Mouse (Mus musculus): Measurements from ENCODE around the gene Ankrd34c. TPM values are rescaled to one million over a fixed set of nuclear protein-coding genes. Genes with fewer than 3 reads are reported as not detected.

Ankrd34c gene
- polyA plus RNA-seq, 1 experiment from 2014 or later, result not detected

GRCm38 (mm10) chr9:89736932-89737705 lies 1.2 kb downstream of the Ankrd34c start:
- 8% methylated on average over 20 of the region's 20 CpGs for WGBS

GRCm38 (mm10) chr9:89706906-89707305 lies 31.4 kb downstream of the Ankrd34c start:
- Histone ChIP-seq H3K36me3 (peaks cover under 1% of the 10 kb centered on the region; the same call in 1 of the 2 replicates), H3K9me3 (no peaks in the 10 kb centered on the region), H3K4me1 (replicated peaks) (peaks cover 7% of the 10 kb centered on the region; the same call in 1 of the 2 replicates), H3K9ac (replicated peaks) (no peak overlapping the region), H3K4me3 (replicated peaks) (no peak overlapping the region), H3K4me2 (no peak overlapping the region), H3K27ac (no peak overlapping the region), H3K27me3 (no peaks in the 10 kb centered on the region)
- ATAC-seq (ENCODE audit: insufficient number of reproducible peaks, insufficient read depth, low FRiP score, low TSS enrichment, low read depth), result no peak
- WGBS, result 39% methylated on average over 4 of the region's 4 CpGs

More at GRCm38 (mm10) chr9:89736932-89737705, 1.2 kb downstream of the Ankrd34c start:
- Histone ChIP-seq H3K4me2 (no peak overlapping the region), H3K9me3 (no peaks in the 10 kb centered on the region), H3K4me3 (replicated peaks) (no peak overlapping the region), H3K27ac (no peak overlapping the region), H3K4me1 (replicated peaks) (0 out of 2 replicates have a peak, but pooled peaks cover 3% of the 10 kb centered on the region), H3K27me3 (peaks cover 19% of the 10 kb centered on the region), H3K9ac (replicated peaks) (no peak overlapping the region), H3K36me3 (no peaks in the 10 kb centered on the region)
- ATAC-seq (ENCODE audit: insufficient number of reproducible peaks, insufficient read depth, low FRiP score, low TSS enrichment, low read depth), result no peak

GRCm38 (mm10) chr9:89705197-89705533 lies 33.1 kb downstream of the Ankrd34c start:
- peaks cover 7% of the 10 kb centered on the region; the same call in 1 of the 2 replicates for H3K4me1 ChIP-seq (replicated peaks)
- H3K27ac ChIP-seq, result peak overlapping the region; percentile 89
- H3K9ac ChIP-seq (replicated peaks), result peak overlapping the region; percentile 84
- peak overlapping the region; percentile 64 for H3K4me3 ChIP-seq (replicated peaks)
- H3K4me2 ChIP-seq, result peak overlapping the region; percentile 85
- peak; percentile 60 for ATAC-seq (ENCODE audit: insufficient number of reproducible peaks, insufficient read depth, low FRiP score, low TSS enrichment, low read depth)
- H3K27me3 ChIP-seq, result no peaks in the 10 kb centered on the region
- H3K9me3 ChIP-seq, result no peaks in the 10 kb centered on the region
- H3K36me3 ChIP-seq, result peaks cover 18% of the 10 kb centered on the region
- 9% methylated on average over 10 of the region's 10 CpGs for WGBS

DNA sequence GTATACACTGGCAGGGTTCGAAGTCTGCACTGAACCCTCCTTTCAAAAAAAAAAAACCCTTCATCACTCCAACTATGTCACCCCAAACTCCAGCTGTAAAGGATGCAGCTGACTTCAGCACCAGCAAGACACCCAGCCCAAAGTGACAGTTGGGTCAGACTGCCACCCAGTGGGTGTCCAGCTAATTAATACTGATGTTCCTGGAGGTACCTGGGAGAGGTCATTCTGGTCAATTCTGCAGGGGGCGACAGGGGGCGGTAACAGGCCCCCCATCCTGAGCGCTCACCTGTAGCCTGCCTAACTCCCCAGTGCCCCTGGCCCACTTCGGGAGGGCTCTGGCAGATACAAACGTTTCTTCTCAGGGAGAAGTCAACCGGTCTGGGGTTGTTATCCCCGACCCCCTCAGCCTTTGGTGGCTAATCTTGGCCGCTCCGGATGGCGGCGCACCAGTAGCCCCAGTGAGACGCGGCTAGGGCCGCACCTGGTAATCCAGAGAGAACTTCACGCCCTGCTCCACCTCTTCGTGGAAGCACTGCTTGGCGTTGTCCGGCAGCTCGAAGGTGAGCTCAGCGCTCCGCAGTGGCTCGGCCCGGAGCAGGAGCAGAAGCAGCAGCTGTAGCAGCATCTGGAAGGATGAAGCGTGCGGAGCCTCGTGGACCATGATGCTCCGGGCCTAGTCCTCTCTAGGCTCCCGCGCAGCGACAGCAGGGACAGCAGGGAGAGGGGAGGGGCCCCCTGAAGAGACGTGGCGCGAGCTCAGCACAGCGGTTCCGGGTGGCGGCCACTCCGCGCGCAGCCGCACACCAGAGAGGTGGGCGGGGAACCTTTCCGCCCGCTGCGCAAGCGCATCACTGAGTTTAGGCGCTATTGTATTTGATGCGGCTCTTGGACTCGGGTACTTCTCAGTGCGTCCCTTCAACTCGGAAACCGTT lies 33.7 kb downstream of the Ankrd34c start, which contains the start of gene Tmed3:
TSS of gene Tmed3 (minus strand) at position 804 of the 932 bp plus-strand sequence.
- no peaks in the 10 kb centered on the region for H3K9me3 ChIP-seq
- peaks cover 24% of the 10 kb centered on the region for H3K36me3 ChIP-seq
- peak within 1 kb of the TSS; percentile 89 for H3K27ac ChIP-seq
- WGBS, result 2% methylated on average over 52 of the region's 52 CpGs
- H3K9ac ChIP-seq (replicated peaks), result peak within 1 kb of the TSS; percentile 84
- peaks cover 7% of the 10 kb centered on the region; the same call in 1 of the 2 replicates for H3K4me1 ChIP-seq (replicated peaks)
- peak within 1 kb of the TSS; percentile 64 for H3K4me3 ChIP-seq (replicated peaks)
- H3K4me2 ChIP-seq, result peak within 1 kb of the TSS; percentile 85
- H3K27me3 ChIP-seq, result no peaks in the 10 kb centered on the region
- peak; percentile 98 for ATAC-seq (ENCODE audit: insufficient number of reproducible peaks, insufficient read depth, low FRiP score, low TSS enrichment, low read depth)

DNA sequence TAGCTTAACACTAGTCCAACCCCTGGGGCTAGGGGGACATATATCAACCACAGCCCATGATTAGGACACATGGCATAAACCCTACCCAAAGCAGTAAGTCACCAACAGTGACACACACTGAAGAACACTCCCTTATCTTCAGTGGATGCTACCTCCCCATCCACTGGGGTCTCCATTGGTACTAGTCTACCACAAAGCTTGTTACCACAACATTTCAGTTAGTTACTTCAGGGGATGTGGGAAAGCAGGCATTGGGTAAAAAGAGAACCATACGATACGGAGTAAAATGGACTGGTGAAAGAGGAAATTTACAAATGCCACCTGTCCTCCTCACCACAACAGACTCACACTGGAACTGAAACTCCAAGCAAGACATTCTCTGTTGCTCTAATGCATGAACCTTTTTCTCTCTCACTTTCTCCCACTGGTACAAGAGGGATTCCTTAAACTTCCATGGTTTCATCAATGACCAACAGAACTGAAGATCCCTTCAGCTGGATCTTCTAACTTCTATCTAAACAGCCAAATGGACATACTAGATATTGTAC lies 37.3 kb downstream of the Ankrd34c start:
- peaks cover 7% of the 10 kb centered on the region; the same call in 1 of the 2 replicates for H3K4me1 ChIP-seq (replicated peaks)
- no peaks in the 10 kb centered on the region for H3K9me3 ChIP-seq
- H3K36me3 ChIP-seq, result peaks cover 39% of the 10 kb centered on the region
- H3K4me2 ChIP-seq, result no peak overlapping the region
- no peaks in the 10 kb centered on the region for H3K27me3 ChIP-seq
- WGBS, result 87% methylated on average over 2 of the region's 2 CpGs
- no peak overlapping the region for H3K27ac ChIP-seq
- ATAC-seq (ENCODE audit: insufficient number of reproducible peaks, insufficient read depth, low FRiP score, low TSS enrichment, low read depth), result no peak
- H3K4me3 ChIP-seq (replicated peaks), result no peak overlapping the region
- no peak overlapping the region for H3K9ac ChIP-seq (replicated peaks)

DNA sequence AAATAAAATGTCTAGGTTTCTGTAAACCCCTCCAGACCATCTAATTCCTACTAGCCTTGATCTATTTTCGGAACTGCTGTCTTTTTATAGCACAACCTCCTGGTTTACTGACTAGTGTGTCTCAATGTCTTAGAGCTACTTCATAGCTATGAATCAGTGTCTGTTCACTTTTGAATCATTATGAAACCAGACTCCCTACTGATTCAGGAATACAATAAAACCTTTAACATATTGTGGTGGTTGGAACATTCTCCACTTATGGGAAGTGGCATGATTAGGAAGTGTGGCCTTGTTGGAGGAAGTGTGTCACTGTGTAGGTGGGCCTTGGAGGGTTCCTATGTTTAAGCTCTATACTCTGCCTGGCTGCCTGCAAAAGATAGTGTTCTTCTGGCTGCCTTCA lies 43.1 kb downstream of the Ankrd34c start:
- Histone ChIP-seq H3K36me3 (peaks cover 21% of the 10 kb centered on the region), H3K4me3 (replicated peaks) (no peak overlapping the region), H3K9ac (replicated peaks) (no peak overlapping the region), H3K9me3 (no peaks in the 10 kb centered on the region), H3K4me1 (replicated peaks) (no peaks in the 10 kb centered on the region), H3K4me2 (no peak overlapping the region), H3K27me3 (no peaks in the 10 kb centered on the region), H3K27ac (no peak overlapping the region)
- ATAC-seq (ENCODE audit: insufficient number of reproducible peaks, insufficient read depth, low FRiP score, low TSS enrichment, low read depth), result no peak
- 85% methylated on average over 1 of the region's 1 CpGs for WGBS

DNA sequence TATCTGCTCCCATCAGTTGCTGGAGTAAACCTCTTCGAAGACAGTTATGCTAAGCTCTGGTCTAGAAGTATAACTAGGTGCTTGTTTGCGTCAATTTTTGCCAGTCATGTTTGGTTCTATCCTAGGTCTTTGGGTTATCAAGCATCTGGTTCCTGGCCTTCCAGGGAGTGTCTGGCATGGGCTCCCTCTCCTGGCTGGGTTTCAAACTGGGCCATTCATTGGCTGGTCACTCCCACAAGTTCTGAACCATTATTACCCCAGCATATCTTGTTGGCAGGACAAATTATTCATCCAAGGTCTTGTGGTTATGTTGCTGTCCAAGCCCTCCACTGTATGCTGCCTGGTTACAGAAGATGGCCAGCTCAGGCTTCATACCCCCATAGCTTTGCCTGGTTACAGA lies 44.6 kb downstream of the Ankrd34c start:
- H3K4me3 ChIP-seq (replicated peaks), result no peak overlapping the region
- no peaks in the 10 kb centered on the region for H3K9me3 ChIP-seq
- peaks cover 6% of the 10 kb centered on the region; the same call in 1 of the 2 replicates for H3K36me3 ChIP-seq
- H3K27ac ChIP-seq, result no peak overlapping the region
- no peaks in the 10 kb centered on the region for H3K27me3 ChIP-seq
- no peak overlapping the region for H3K4me2 ChIP-seq
- ATAC-seq (ENCODE audit: insufficient number of reproducible peaks, insufficient read depth, low FRiP score, low TSS enrichment, low read depth), result no peak
- no peak overlapping the region for H3K9ac ChIP-seq (replicated peaks)
- no peaks in the 10 kb centered on the region for H3K4me1 ChIP-seq (replicated peaks)
- WGBS, result 93% methylated on average over 2 of the region's 2 CpGs

DNA sequence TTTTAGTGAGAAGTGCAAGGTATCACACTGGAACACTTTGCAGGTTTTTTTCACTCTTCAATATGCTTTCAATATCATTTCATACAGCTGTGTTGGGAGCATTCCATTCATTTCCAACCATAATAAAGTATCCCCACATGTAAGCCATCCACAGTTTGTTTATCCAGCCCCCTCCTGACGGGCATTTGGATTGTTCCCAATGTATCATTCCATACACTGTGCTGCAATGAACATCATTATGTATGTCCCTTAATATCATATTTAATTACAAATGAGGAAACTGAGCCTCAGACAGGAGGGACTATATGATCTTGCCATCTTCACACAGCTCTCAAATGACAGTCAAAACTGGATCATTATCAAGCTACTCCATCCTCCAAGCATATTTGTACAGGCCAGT lies 49.1 kb downstream of the Ankrd34c start:
- H3K9me3 ChIP-seq, result no peaks in the 10 kb centered on the region
- H3K27ac ChIP-seq, result no peak overlapping the region
- H3K36me3 ChIP-seq, result no peaks in the 10 kb centered on the region
- no peaks in the 10 kb centered on the region for H3K27me3 ChIP-seq
- H3K4me2 ChIP-seq, result no peak overlapping the region
- WGBS, result 76% methylated on average over 1 of the region's 1 CpGs
- no peak for ATAC-seq (ENCODE audit: insufficient number of reproducible peaks, insufficient read depth, low FRiP score, low TSS enrichment, low read depth)
- no peaks in the 10 kb centered on the region for H3K4me1 ChIP-seq (replicated peaks)
- H3K4me3 ChIP-seq (replicated peaks), result no peak overlapping the region
- no peak overlapping the region for H3K9ac ChIP-seq (replicated peaks)

DNA sequence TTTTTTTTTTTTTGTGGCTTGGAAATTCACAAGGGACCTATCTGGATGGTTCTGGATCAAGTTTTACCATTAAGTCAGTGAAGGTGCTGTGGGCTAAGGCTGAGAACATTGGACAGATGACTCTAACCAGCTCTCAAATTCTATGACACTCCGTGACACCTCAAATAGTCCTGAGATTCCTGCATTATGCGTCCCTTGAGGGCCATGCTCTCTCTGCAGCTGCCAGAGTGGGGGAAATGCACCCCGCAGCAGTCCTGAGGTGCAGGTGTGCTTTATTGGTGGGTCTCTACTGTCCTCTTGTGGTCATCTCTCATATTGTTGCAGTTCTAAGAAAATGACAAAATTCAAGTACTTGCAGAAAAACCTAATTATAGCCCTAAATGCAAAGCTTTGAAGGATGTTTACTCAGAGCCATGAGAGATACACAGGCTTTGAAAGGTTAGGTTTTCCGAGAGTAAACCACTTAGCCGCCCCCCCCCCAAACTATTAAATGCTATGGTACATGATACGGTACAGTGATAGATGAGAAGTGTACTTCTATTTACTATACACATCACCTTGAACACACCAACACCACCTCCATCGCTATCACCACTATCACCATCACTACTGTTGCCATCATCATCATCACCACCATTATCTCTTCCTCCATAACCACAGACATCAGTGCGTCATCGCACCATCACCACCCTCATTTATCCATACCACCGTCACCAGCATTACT lies 50.6 kb downstream of the Ankrd34c start:
- Histone ChIP-seq H3K9ac (replicated peaks) (no peak overlapping the region), H3K36me3 (no peaks in the 10 kb centered on the region), H3K4me1 (replicated peaks) (no peaks in the 10 kb centered on the region), H3K27ac (no peak overlapping the region), H3K27me3 (no peaks in the 10 kb centered on the region), H3K4me3 (replicated peaks) (no peak overlapping the region), H3K4me2 (no peak overlapping the region), H3K9me3 (no peaks in the 10 kb centered on the region)
- ATAC-seq (ENCODE audit: insufficient number of reproducible peaks, insufficient read depth, low FRiP score, low TSS enrichment, low read depth), result 0 out of 2 replicates have a peak, but pooled peaks have one; percentile 20
- WGBS, result 61% methylated on average over 10 of the region's 10 CpGs

DNA sequence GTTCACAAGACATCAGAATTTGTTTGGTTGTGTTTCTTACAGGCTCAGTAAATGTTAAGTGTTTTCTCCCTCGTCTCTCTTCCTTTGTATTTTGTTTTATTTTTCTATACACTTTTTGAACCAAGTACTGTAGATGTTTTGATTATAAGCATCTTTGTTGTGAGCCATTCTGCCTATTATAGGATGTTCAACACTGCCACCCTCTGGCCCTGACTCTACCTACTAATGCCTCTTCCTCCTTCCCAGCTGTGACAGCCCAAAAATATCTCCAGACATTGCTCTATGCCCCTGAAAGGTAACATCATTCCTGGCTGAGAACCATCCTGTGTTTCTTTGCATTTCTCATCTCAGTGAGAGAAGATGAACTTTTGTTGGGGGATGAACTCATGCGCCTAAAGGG lies 52.0 kb downstream of the Ankrd34c start:
- H3K4me3 ChIP-seq (replicated peaks), result no peak overlapping the region
- no peaks in the 10 kb centered on the region for H3K4me1 ChIP-seq (replicated peaks)
- no peak for ATAC-seq (ENCODE audit: insufficient number of reproducible peaks, insufficient read depth, low FRiP score, low TSS enrichment, low read depth)
- no peaks in the 10 kb centered on the region for H3K9me3 ChIP-seq
- H3K9ac ChIP-seq (replicated peaks), result no peak overlapping the region
- 71% methylated on average over 2 of the region's 2 CpGs for WGBS
- H3K27ac ChIP-seq, result no peak overlapping the region
- no peaks in the 10 kb centered on the region for H3K27me3 ChIP-seq
- H3K36me3 ChIP-seq, result no peaks in the 10 kb centered on the region
- no peak overlapping the region for H3K4me2 ChIP-seq
